Mouse (Mus musculus) brain, adult 10 weeks (tissue): ENCODE results near the gene Dctn5. TPM values are rescaled to one million over a fixed set of nuclear protein-coding genes. Genes with fewer than 3 reads are reported as not detected.

Experiments used
- polyA plus RNA-seq: library from polyadenylated mRNA; stranded (reverse); fragments of 350-450 nt; fragmentation: Illumina TruSeq; extraction: RNeasy Lipid Tissue Mini Kit (QIAGEN cat#74804); gene quantifications from one replicate; pipeline ENCODE4 v1.2.3, GENCODE M21; 2015; ENCODE audit warnings: low read depth, low replicate concordance

The Dctn5 gene
- 141 TPM for polyA plus RNA-seq

DNA sequence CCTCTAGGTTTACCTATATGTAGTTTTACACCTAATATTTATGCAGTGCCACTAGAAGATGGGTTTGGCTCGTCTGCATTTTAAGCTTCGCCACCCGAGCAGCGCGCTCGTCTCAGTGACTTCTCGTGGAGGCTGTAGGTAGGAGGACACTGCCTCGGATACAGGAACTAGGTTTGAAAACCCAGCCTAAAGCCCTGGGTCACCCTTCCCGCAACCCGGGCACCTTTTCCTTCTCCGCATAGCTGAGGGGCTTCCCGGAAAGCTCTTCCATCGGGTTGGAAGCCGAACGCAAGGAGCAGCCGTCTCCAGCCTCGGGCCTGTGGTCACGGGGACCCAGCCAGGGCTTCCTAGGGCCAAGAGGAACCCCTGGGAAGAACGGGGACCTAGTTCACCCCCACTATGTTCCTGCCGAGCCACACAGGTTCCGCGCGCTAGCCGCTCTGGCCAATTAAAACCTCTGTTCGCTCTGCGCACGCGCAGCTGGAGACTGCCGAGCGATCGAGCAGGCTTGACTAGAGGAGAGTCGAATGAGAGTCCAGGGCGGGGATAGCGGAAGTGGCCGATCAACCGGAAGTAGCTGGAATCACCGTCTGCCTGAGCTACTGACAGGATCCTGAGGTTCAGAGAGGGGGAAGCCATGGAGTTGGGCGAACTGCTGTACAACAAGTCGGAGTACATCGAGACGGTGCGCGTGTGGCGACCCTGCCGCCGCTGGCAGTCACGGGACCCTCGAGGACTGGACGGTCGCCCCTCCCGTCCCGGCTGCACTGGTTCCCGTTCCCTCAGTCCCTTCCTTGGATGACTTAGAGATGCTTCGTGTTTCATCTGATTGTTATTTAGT, at the start of gene Dctn5, which contains the start of gene Palb2:
Dctn5 (plus strand) TSS at position 545 of the 841 bp plus-strand sequence.
Palb2 (minus strand) TSS at position 489 of the 841 bp plus-strand sequence.

GRCm38 (mm10) chr7:122101747-122102244, 31.0 kb upstream of the Dctn5 start, which contains the start of gene Ndufab1:
Gene Ndufab1 (minus strand): TSS chr7:122101886.

GRCm38 (mm10) chr7:122158915-122159902, 26.4 kb downstream of the Dctn5 start, which contains the start of gene Plk1:
Gene Plk1 (plus strand): TSS chr7:122159439.

GRCm38 (mm10) chr7:122186043-122186442, 53.2 kb downstream of the Dctn5 start, which contains the start of gene Ern2:
Gene Ern2 (minus strand): TSS chr7:122186207.

Other genes with a start within 250 kb of the Dctn5 start
- 30.6 TPM for gene Cog7, start 151.3 kb upstream of the Dctn5 start, polyA plus RNA-seq
- 22.3 TPM for gene Gga2, start 111.8 kb upstream of the Dctn5 start, polyA plus RNA-seq
- gene Ubfd1, start 65.9 kb upstream of the Dctn5 start, polyA plus RNA-seq, result 31.3 TPM
- 5.2 TPM for gene Ears2, start 65.8 kb upstream of the Dctn5 start, polyA plus RNA-seq
- gene Ndufab1, start 31.2 kb upstream of the Dctn5 start, polyA plus RNA-seq, result 483 TPM
- gene Palb2, start 56 bp upstream of the Dctn5 start, polyA plus RNA-seq, result 1.7 TPM
- 0.54 TPM for gene Plk1, start 26.4 kb downstream of the Dctn5 start, polyA plus RNA-seq
- gene Ern2, start 53.2 kb downstream of the Dctn5 start, polyA plus RNA-seq, result 0.15 TPM
- 3.5 TPM for gene Chp2, start 86.5 kb downstream of the Dctn5 start, polyA plus RNA-seq
- 650 TPM for gene Prkcb, start 155.7 kb downstream of the Dctn5 start, polyA plus RNA-seq